Mouse (Mus musculus): ENCODE data around the gene Mark1. TPM values are rescaled to one million over a fixed set of nuclear protein-coding genes. Genes with fewer than 3 reads are reported as not detected.

The Mark1 gene
- polyA plus RNA-seq, 1 experiment = not detected

- H3K27me3 ChIP-seq (ENCODE audit: control insufficient read depth, insufficient read depth, insufficient read length) = peaks cover 14% of the 10 kb centered on the region
- TF ChIP-seq MYOG (IDR thresholded peaks at IDR 0.05; ENCODE audit: control insufficient read depth, extremely low read depth, insufficient read length) (no peak), CEBPB (IDR thresholded peaks at IDR 0.05; ENCODE audit: low read depth) (no peak), MAX (IDR thresholded peaks at IDR 0.05) (no peak), CTCF (IDR thresholded peaks at IDR 0.05; ENCODE audit: control insufficient read depth, insufficient read depth, insufficient read length) (no peak), MYOD1 (IDR thresholded peaks at IDR 0.05; ENCODE audit: control insufficient read depth, insufficient read length, low read depth) (no peak), FOSL1 (IDR thresholded peaks at IDR 0.05; ENCODE audit: insufficient read depth, low read length, poor library complexity, severe bottlenecking) (no peak), USF1 (IDR thresholded peaks at IDR 0.05; ENCODE audit: low read depth) (no peak)
- H3K4me3 ChIP-seq (ENCODE audit: insufficient read depth, poor library complexity, severe bottlenecking) = no peak overlapping the region
- no peaks in the 10 kb centered on the region for H3K79me2 ChIP-seq (ENCODE audit: control insufficient read depth, insufficient read depth)
- H3K36me3 ChIP-seq (ENCODE audit: control insufficient read depth, insufficient read depth) = no peaks in the 10 kb centered on the region
- no peak overlapping the region for H3ac ChIP-seq (ENCODE audit: control insufficient read depth, insufficient read length, low read depth)
- no peaks in the 10 kb centered on the region for H3K79me3 ChIP-seq (ENCODE audit: low read depth)
Measured at GRCm38 (mm10) chr1:185020429-185021168, 21.2 kb upstream of the Mark1 start.

- no peaks in the 10 kb centered on the region for H3K36me3 ChIP-seq (ENCODE audit: control insufficient read depth, insufficient read depth)
- no peak overlapping the region for H3K4me3 ChIP-seq (ENCODE audit: insufficient read depth, poor library complexity, severe bottlenecking)
- H3K79me2 ChIP-seq (ENCODE audit: control insufficient read depth, insufficient read depth) = no peaks in the 10 kb centered on the region
- H3ac ChIP-seq (ENCODE audit: control insufficient read depth, insufficient read length, low read depth) = no peak overlapping the region
- peaks cover 9% of the 10 kb centered on the region for H3K27me3 ChIP-seq (ENCODE audit: control insufficient read depth, insufficient read depth, insufficient read length)
- no peak for TF ChIP-seq MYOD1 (IDR thresholded peaks at IDR 0.05; ENCODE audit: control insufficient read depth, insufficient read length, low read depth)
- TF ChIP-seq CEBPB (IDR thresholded peaks at IDR 0.05; ENCODE audit: low read depth) = no peak
- TF ChIP-seq MAX (IDR thresholded peaks at IDR 0.05) = no peak
- TF ChIP-seq CTCF (IDR thresholded peaks at IDR 0.05; ENCODE audit: control insufficient read depth, insufficient read depth, insufficient read length) = no peak
- no peak for TF ChIP-seq MYOG (IDR thresholded peaks at IDR 0.05; ENCODE audit: control insufficient read depth, extremely low read depth, insufficient read length)
- TF ChIP-seq USF1 (IDR thresholded peaks at IDR 0.05; ENCODE audit: low read depth) = no peak
- no peaks in the 10 kb centered on the region for H3K79me3 ChIP-seq (ENCODE audit: low read depth)
Measured at GRCm38 (mm10) chr1:185012566-185012965, 13.2 kb upstream of the Mark1 start.

DNA sequence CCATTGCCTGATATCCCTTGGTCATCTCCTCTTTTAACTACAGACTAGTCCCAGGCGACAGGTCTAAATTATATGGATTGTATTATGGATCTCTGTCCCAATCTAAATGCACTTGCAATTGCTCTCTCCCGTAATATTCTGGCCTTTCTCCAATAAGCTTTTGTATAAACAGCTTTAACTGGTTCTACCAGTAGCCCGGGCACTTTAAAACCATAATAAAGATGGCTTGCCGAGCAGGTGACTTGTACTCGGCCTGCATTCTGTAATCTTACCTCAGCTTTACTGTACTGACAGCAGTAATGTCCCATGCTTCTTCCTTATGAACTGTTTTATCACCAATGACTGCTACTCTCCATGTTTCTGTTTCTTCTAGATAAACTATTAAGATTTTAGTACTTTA is 7.7 kb upstream of the Mark1 start:
- Histone ChIP-seq H3K36me3 (ENCODE audit: control insufficient read depth, insufficient read depth) (no peaks in the 10 kb centered on the region), H3K4me3 (ENCODE audit: insufficient read depth, poor library complexity, severe bottlenecking) (no peak overlapping the region), H3K79me3 (ENCODE audit: low read depth) (no peaks in the 10 kb centered on the region), H3K27me3 (ENCODE audit: control insufficient read depth, insufficient read depth, insufficient read length) (peaks cover 32% of the 10 kb centered on the region), H3ac (ENCODE audit: control insufficient read depth, insufficient read length, low read depth) (no peak overlapping the region), H3K79me2 (ENCODE audit: control insufficient read depth, insufficient read depth) (no peaks in the 10 kb centered on the region)
- TF ChIP-seq FOSL1 (IDR thresholded peaks at IDR 0.05; ENCODE audit: insufficient read depth, low read length, poor library complexity, severe bottlenecking) = no peak

- H3K27me3 ChIP-seq (ENCODE audit: control insufficient read depth, insufficient read depth, insufficient read length) = peaks cover 46% of the 10 kb centered on the region
Measured at GRCm38 (mm10) chr1:184999780-185000599, 620 bp upstream of the Mark1 start.

DNA sequence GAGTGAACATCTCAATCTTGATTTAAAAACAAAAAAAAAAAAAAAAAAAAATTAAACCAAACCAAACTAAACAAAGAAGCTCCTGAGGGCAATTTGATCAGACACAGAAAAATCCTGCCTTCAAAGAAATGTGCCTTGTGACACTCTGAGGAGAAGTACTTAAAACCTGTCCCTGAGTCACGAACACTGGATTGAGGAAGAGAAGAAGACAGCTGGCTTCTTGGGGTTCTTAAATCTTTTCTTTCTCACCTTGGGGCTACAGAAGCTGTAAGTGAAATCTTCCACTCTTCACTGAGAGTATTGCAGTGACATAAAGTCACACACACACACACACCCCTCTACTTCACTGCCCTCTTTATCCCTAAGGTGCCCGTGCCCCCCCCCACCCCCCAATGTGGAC is 739 bp downstream of the Mark1 start:
- Histone ChIP-seq H3K4me3 (ENCODE audit: insufficient read depth, poor library complexity, severe bottlenecking) (no peak overlapping the region), H3K36me3 (ENCODE audit: control insufficient read depth, insufficient read depth) (no peaks in the 10 kb centered on the region), H3K27me3 (ENCODE audit: control insufficient read depth, insufficient read depth, insufficient read length) (peaks cover 38% of the 10 kb centered on the region), H3K79me3 (ENCODE audit: low read depth) (no peaks in the 10 kb centered on the region), H3K79me2 (ENCODE audit: control insufficient read depth, insufficient read depth) (no peaks in the 10 kb centered on the region), H3ac (ENCODE audit: control insufficient read depth, insufficient read length, low read depth) (no peak overlapping the region)
- no peak for TF ChIP-seq MYOG (IDR thresholded peaks at IDR 0.05; ENCODE audit: control insufficient read depth, extremely low read depth, insufficient read length)
- no peak for TF ChIP-seq CEBPB (IDR thresholded peaks at IDR 0.05; ENCODE audit: low read depth)
- TF ChIP-seq USF1 (IDR thresholded peaks at IDR 0.05; ENCODE audit: low read depth) = no peak
- no peak for TF ChIP-seq FOSL1 (IDR thresholded peaks at IDR 0.05; ENCODE audit: insufficient read depth, low read length, poor library complexity, severe bottlenecking)
- TF ChIP-seq CTCF (IDR thresholded peaks at IDR 0.05; ENCODE audit: control insufficient read depth, insufficient read depth, insufficient read length) = no peak
- TF ChIP-seq MAX (IDR thresholded peaks at IDR 0.05) = no peak
- TF ChIP-seq MYOD1 (IDR thresholded peaks at IDR 0.05; ENCODE audit: control insufficient read depth, insufficient read length, low read depth) = no peak

More at GRCm38 (mm10) chr1:184999780-185000599, 620 bp upstream of the Mark1 start:
- Histone ChIP-seq H3K79me3 (ENCODE audit: low read depth) (no peaks in the 10 kb centered on the region), H3ac (ENCODE audit: control insufficient read depth, insufficient read length, low read depth) (no peak overlapping the region), H3K79me2 (ENCODE audit: control insufficient read depth, insufficient read depth) (no peaks in the 10 kb centered on the region), H3K36me3 (ENCODE audit: control insufficient read depth, insufficient read depth) (no peaks in the 10 kb centered on the region), H3K4me3 (ENCODE audit: insufficient read depth, poor library complexity, severe bottlenecking) (no peak overlapping the region)
- TF ChIP-seq FOSL1 (IDR thresholded peaks at IDR 0.05; ENCODE audit: insufficient read depth, low read length, poor library complexity, severe bottlenecking) = no peak
- TF ChIP-seq CEBPB (IDR thresholded peaks at IDR 0.05; ENCODE audit: low read depth) = no peak
- no peak for TF ChIP-seq MYOG (IDR thresholded peaks at IDR 0.05; ENCODE audit: control insufficient read depth, extremely low read depth, insufficient read length)
- no peak for TF ChIP-seq CTCF (IDR thresholded peaks at IDR 0.05; ENCODE audit: control insufficient read depth, insufficient read depth, insufficient read length)
- no peak for TF ChIP-seq MAX (IDR thresholded peaks at IDR 0.05)
- no peak for TF ChIP-seq MYOD1 (IDR thresholded peaks at IDR 0.05; ENCODE audit: control insufficient read depth, insufficient read length, low read depth)
- no peak for TF ChIP-seq USF1 (IDR thresholded peaks at IDR 0.05; ENCODE audit: low read depth)

Measured in C2C12 (cell line).